Mouse (Mus musculus) kidney, postnatal 14 days (tissue): Measurements from ENCODE around the gene Aspg.

ENCODE experiments used
- DNase-seq: peaks from one replicate; pipeline ENCODE4 v3.0.0; 2022; ENCODE audit warnings: mixed read lengths

The Aspg gene

DNA sequence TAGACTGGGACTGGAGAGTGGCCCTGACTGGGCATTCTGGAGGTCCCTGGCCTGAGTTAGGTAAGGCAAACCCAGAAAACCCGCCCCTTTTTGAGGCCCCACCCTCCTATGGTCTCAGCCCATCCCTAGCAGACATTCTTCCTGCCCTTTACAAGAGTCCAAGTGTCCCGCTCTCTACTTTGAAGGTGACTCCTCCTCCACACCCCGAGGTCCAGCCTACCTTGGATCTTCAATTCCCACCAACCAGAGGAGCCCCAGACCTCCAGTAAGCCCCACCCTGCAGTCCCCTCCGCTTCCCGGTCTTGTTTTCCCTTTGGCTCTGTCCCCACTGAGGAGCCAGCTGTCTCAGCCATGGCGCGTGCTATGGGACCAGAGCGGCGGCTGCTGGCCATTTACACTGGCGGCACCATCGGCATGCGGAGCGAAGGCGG is at the start of gene Aspg:
TSS of gene Aspg (plus strand) at position 139 of the 431 bp plus-strand sequence.
- DNase-seq, result peak; percentile 63

DNA sequence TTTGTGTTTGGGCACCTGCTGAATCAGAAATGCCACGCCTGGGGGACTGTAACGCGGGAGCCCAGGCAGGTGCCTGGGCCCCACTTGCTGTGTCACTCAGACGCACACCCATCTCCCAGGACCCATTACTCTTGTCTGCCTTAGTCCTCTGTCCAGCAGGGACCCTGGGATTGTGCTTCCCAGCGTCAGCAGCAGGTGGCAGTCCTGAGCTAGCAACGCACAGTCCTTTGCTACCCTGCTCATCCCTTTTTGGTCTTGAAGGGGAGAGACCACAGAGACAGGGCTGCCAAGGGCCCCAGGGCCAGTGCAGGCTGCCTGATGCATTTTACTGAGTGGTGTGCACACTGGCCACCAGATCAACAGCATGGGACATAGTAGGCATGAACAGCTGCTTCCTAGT is 28.8 kb upstream of the Aspg start:
- peak; percentile 79 for DNase-seq

DNA sequence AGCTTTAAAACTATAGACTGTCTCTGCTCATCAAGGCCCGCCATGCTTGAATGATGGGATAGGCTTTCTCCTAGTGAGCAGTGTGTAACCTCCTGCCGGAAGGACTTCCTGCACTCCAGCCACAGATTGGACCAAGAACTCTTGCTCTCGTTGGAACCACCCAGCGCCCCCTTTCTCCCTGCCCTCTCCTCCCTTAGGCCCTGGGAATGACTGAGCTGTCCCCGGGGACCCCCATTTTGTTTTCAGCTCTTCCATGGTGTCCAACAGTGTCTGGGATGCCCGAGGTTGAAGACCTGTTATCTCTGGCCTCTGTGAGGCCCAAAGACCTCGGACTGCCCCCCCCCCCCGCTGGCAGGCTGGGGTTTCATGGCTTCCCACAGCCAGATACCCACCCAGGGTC is 26.6 kb upstream of the Aspg start:
- no peak for DNase-seq

DNA sequence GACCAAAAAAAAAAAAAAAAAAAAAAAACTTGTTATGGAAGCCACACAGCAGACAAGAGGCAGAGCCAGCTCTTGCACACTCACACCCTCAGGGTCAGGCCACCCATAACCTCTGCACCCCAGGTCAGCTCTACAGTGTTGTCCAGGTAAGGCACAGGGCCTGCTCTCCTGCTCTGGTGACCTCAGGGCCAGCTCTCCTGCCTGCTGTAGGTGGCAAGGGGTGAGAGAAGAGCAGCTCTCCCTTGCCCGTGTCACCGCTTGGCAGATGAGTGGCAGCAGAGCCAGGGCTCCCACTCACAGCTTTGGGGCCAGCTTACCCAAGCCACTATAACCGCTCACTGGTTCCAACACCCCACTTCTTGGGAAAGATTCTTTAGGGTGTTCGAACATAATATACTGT is 25.6 kb upstream of the Aspg start:
- no peak for DNase-seq

DNA sequence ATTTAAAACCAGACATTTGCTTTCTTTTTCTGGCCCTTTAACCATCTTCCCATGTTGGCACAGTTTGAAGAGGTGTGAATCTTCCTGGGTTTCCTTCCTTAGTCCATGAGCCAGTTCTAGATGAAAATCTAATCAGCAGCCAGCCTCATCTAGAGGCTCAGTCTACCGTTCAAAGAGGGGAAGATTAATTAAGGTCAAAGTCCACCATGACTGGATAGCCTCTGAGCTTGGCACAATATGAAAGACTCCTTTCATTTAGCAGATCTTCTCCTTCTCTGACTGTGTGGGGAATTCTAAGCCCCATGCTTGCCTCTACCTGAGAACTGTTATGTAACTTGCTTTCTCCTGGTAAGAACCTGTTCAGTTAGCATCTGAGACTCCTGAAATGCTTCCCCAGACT is 24.2 kb upstream of the Aspg start:
- DNase-seq, result no peak

DNA sequence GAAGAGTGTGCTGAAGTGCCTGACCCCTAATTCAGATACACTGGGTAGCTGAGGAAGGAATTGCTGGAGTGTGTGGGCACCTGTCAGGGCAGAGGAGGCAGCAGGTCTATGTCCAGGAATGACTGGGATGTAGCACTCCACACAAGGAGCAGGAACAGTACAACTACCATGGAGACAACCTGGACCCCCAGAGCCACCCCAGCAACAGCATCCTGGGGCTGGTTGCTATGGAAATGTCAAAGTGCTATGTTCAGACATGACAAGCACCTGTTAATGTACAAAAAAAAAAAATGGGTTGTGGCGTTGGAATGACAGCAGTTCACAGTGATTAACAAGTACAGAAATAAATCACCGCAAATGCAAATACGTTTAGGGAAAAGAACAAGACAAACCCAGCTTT is 20.2 kb upstream of the Aspg start:
- DNase-seq, result no peak

DNA sequence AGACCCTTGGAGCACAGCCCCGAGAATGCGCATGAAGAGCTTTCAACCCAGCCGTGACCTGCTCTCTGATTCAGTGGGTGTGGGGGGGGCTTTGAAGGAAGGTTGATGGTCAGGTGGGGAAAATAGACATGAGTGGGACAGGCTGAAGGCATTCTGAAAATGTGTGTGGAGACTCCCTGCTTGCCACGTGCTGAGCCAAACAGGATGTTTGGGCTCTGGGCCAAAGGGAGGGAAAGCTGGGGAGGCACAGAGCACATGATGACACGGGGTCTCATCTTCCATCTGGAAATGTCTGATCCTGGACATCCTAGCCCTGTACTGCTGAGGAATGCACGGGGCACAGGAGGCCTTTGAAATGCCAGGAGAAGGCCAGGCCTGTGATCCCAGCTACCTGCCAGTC is 19.8 kb upstream of the Aspg start:
- no peak for DNase-seq

DNA sequence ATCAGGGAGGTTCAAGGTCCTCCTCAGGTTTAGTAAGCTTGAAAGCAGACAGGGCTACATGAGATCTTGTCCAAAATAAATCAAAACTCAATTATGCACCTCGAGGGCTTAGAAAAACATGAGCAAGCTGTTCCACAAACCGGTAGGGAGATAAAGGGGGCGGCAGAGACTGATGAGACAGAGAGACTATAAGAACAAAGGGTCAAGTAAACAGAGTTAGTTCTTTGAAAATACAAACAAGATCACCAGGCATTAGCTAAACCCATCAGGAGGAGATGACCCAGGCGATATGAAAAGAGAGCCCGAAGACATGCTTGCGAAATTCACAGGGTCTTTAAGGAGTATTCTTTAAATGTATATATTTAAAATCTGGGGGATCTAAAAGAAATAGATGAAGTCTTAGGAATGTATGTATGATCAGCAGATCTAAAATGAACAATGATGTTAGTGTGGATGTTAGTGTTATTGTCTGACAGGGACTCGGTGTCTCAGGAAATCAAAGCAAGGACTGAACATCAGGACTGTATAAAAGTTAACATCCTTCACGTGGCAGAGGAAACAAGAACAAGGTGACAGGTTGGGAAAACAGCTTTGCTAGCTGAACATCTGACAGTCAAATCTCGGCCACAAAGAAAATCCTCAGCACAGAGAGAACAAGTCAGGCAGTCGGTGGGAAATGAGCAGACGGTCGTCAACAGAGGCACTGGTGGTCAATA is 17.7 kb upstream of the Aspg start:
- DNase-seq, result no peak

DNA sequence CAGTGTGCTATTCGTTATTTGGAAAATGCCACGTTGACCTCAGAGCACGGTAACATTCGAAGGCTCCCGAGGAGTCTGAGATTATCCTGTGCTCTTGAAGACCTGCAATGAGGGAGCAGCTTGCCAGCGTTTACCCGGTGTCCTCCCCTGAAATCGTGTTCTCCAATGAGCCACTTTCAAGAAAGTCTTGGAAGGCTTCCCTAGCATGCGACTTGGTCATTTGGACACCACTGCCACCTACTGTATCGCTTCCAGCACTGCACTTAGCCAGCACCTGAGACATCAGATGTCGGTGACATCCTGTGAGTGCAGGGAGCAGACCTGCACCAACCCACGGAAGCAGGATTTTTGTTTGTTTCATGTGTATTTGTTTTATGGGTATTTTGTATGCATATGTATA is 15.4 kb upstream of the Aspg start:
- DNase-seq, result peak; percentile 77

DNA sequence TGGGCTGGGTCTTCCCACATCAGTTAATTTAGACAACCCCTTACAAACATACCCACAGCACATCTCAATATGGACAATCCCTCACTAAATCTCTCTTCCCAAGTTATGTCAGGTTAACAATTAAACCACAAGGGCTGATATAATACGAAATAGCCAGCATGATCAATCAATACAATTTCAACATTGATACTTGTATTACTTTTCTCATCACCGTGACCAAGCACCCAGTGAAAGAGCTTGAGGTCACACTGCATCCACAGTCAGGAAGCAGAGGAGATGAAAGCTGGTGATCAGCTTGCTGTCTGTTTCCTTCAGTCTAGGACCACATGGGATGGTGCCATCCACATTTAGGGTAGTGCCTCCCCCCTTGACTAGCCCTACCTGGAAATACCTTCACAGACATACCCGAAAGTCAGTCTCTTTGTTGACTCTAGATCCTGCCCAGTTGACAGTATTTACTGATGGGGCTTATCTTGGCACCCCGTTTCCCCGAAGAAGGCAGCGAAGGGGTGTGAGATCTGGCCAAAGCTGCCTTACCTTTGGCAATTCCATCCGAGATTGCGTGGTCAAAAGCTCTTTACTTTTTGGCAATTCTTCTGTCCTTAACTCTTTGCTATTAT is 12.1 kb upstream of the Aspg start:
- DNase-seq, result no peak

DNA sequence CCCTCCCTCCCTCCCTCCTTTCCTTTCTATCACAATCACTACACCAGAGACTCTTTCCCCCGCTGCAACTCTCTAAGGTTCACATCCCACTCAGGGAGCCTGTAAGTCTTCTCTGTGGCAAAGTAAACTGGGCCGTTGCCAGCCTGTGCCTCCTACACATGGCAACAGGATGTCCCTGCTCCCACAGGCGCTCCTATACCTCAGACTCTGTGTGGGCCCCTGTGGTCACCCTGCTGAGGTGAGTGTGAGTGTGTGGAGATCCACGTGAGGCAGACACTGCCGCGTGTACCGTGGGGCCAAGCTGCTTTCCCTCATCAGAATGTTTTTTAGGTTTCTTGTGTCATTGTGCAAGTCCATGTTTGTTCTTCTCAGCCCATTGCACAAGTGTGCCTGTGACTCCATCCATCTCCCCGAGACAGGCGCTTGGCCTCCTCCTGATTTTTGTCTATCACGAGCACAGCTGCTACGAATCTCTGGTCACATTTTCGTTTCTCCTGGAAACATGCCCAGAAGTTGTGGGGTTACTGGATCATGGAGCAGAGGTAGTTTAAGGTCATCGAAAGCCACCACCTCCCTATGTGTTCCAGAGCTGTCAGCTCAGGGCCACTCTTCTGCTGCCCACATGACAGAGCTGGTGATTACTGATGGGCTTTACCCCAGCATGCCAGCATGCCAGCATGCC is 10.3 kb upstream of the Aspg start:
- peak; percentile 73 for DNase-seq

DNA sequence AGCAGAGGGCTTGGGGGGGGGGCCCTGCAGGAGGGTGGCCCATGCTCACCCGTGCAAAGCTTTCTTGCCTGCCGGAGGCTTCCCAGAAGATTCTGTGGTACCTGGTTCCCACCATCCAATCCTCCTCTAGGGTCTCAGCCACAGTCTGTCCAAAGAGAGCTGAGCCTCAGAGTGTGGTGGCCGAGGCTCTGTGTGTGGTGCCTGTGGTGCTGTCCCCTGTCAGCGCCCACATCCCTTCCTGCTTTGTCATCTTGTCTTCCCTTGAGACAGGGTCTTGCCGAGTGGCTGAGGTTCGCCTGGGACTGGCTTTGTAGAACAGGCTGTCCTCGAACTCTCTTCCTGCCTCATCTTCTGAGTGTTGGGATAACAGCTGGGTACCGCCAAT is 9.8 kb upstream of the Aspg start:
- no peak for DNase-seq

DNA sequence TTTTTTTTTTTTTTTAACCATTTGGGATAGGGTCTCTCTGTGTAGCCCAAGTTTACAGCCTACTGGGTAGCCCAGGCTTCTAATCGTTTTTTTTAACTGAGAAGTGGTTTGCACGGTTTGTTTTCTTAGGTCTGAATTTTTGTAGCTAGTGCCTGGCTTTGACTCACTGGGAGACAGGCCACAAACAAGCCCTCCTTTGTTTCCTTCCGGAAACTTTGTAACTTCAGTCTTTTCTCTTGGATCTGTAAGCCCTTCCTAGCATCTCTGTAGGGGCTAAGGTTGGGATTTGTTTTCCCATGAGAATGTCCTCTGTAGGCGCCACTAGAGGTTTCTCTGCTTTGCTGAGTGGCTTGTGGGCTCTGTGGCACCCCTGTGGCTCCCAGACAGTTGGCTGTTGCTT is 6.4 kb upstream of the Aspg start:
- no peak for DNase-seq

DNA sequence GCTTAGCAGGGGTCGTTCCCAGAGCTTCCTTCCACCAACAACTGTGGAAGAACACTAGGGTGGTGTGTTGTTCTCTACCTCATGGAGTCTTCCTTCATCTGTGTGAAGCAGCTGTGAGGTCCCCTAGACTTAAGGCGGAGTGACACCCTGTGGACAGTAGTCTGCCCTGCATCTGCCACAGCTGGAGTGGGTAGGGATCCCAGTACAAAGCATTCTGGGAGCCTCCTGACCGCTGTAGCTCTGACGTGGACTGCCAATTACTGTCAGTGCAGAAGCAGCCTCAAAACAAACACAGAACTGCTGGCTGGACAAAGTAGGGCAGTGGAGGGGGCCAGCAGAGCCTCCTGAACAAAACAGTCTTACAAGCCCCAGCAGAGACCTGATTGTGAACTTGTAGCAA is 5.4 kb upstream of the Aspg start:
- DNase-seq, result no peak

DNA sequence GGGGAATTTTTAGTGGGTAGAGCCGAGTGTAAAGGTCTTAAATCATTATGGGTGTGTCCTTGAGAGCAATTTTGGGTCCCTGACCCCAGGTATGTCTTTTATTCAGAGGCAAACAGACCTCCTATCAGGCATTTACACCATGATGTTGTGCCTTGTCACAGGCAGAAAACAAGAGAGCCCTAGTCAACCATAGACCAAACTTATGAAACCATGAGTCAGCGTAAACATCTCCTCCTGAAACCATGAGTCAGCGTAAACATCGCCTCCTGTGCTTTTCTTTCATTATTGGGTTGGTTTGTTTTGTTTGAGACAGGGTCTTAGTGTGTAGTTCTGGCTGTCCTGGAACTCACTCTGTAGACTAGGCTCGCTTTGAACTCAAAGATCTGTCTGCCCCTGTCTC is 3.3 kb upstream of the Aspg start:
- DNase-seq, result no peak

DNA sequence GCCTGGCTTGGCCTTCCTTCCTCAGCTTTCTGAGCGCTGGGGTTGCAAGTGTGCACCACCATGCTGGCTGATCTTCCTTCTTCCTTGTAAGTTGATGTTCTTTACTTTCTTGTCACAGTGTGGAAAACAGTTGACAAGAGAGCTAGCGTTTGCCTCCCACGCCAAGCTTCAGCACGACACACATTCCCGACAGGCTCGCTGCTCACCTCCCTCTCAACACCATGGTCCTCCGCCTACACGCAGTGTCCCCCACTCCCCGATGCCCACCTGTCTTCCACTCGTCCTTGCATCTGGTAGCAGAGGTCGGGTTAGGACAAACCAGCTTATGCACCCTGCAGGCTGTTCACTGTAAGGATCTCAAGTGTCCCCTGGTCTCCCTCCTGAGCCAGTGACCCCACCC is 1.6 kb upstream of the Aspg start:
- no peak for DNase-seq

DNA sequence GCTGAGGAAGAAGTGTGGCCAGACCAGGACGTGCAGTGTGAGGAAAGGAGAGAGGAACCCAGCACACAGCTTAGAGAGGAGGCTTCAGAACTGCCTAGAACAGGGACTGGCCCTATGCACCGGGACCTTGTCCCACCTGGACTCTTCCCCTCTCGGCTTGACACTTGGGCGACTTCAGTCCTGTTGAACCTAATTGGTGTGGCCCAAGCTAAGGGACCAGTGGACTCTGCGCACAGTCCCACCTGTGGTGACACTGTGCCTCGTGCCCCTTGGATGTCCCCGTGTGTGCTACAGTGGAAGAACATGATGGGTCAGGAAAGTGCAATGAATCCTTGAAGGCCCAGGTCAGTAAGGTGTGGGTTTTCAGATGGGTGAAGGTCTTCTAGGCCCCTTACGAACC is 1.2 kb downstream of the Aspg start:
- DNase-seq, result no peak

DNA sequence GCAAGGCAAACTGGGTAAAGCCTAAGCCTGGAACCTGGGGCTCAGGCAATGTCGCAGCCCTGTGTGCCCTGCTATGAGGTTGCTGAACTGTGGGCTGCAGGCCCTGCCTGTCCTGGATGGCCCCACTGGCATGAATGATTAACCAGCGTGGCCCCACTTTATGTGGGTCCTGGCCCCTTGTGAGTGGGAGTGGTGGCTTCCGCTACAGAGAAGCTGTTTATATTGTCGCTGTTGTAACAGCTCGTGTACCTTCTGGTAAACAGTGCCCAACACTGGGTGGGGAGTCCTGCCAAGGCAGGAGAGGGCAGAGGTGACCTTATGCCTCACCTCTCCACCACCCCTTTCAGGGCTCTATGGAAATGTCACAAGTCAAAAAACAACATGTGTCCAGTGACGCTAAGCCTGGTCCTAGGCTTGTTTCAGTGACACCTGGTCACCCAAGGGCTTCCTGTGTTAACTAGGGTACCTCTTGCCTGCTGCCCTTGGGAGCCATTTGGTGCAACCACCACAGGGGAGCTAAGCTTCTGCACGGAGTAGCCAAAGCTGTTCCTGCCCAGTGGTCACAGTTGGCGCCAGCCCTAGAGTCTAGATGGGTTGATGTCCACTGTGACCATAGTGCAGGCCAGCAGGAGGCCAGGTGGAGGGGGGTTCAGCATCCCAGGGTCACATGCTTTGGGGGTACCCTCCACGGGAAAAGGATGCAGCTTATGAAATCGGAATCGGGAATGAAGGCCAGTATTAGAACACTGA is 2.4 kb downstream of the Aspg start:
- peak; percentile 72 for DNase-seq

DNA sequence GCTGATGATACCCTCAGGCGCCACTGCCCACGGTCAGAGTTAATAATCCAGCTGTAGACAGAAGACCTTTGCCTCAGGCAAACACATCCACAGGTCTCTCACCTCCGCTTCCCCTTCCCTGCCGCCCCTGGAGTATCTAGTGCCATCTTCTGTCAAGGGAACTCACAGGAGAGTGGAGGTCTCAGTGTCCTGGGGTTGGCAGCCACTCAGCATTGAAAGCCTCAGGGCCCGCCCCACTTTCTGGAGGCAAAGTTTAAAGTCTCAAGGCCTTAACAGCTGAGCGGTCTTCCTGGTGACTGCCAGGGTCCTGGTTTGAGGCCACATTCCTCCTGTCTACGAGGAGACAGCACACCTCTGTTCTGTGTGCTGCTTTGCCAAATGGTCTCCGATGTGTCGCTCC is 3.2 kb downstream of the Aspg start:
- DNase-seq, result peak; percentile 64

DNA sequence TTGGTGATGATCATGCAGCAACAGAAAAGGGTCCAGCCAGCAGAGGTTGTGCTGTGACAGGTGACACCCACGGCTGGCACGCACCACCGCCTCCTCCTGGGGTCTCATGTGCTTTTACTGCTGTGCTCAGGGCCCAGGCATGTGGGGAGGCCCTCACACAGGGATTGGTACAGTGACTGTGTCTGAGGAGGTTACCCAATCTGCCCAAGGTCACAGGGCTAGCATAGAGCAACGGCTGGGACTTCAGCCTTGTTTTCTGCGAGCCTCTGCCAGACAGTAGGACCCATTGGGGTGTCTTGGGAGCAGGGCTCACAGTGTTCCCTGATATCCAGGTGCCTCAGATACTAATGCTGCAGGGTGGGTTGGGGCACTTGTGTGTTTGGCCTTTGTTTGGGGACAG is 4.8 kb downstream of the Aspg start:
- no peak for DNase-seq

DNA sequence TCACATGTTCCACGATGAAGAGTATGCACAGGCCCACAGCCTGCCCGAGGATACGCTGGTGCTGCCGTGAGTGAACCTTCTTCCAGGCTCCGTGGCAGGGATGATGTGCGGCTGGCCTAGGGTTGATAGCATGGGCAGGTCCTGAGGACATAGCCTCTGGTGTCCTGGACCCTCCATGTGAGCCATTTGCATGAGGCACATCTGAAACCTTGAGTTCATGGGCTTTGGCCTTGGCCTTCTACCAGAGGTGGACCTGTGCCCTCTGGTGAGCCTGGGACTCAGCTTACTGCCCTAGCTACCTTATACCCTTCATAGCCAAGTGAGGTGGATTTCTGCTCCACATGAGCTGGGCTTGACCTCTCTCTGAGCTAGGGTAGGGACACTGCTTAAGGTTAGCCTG is 5.8 kb downstream of the Aspg start:
- DNase-seq, result no peak

DNA sequence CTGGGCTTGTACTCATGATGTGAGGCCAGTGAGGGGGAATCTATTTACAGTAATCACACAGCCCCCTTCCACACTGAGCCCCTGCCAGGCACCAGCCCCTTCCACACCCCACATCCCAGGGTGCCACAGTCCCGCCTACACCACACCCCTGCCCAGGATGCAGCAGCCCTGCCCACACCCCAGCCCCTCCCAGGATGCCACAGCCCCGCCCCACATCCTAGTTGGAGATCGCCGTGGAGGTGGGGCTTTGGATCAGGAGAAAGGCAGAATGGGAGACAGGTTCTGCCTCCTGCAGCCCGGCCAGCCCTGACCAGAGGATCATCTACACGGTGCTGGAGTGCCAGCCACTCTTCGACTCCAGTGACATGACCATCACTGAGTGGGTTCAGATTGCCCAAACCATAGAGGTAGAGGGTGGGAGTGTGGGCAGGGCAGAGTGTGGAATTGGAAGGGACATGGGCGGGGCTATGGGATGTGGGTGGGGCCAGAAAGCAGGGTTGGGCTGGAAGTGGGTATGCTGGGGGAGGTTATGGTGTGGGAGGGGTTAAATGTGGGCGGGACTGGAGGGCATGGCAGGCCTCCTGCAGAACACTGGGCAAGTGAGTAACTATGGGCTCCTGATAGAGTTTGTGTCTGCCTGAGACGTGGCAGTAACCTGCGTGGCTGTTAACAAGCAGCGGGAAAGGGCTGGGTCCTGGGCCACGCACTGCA is 6.4 kb downstream of the Aspg start:
- no peak for DNase-seq

DNA sequence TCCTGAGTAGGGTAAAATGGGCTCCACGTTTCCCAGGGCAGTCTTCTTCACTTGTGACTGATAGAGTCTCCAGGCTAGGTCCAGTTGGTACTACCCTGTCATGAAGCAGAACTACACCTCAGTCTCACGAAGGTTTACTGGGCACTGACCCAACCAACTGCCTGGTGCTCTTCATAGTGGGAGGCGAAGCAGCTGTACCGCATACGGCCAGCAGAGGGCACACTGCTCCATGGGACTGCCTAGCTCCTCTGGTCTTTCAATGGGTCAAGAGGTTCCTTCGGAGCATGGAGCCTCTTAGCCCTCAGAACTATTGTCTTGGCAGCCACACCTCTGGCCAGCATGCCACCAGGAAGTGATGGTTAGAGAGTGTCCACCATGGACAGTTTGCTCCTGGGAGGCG is 7.2 kb downstream of the Aspg start:
- peak; percentile 92 for DNase-seq
